Mouse (Mus musculus) adrenal gland (tissue): ENCODE data around the gene Tsga10ip.

Experiments used
- intact Hi-C: fragments of 180-260 bp; cut with DNase I; formaldehyde crosslinking; loops from one replicate; pipeline ENCODE4 v1.15.1; 2025

Gene Tsga10ip

GRCm38 (mm10) chr19:5348526-5349501, 53.5 kb downstream of the Tsga10ip start:
- intact Hi-C loops: loop anchor here (5.0 kb wide), 1 partner anchor 52 kb away; the partner anchor contains the start of genes Gal3st3 and Sf3b2

GRCm38 (mm10) chr19:5348064-5348463, 54.3 kb downstream of the Tsga10ip start:
- intact Hi-C loops: loop anchor here (5.0 kb wide), 1 partner anchor 51 kb away; the partner anchor contains the start of genes Gal3st3 and Sf3b2

GRCm38 (mm10) chr19:5345297-5346131, 56.8 kb downstream of the Tsga10ip start:
- intact Hi-C loops: loop anchor here (5.0 kb wide), 1 partner anchor 48 kb away; the partner anchor contains the start of genes Gal3st3 and Sf3b2

GRCm38 (mm10) chr19:5341360-5341759, 61.0 kb downstream of the Tsga10ip start:
- intact Hi-C loops: no loop called here
